Mouse (Mus musculus) midbrain, embryonic 14.5 days (tissue): Measurements from ENCODE around the gene Cemip2. TPM values are rescaled to one million over a fixed set of nuclear protein-coding genes. Genes with fewer than 3 reads are reported as not detected.
A peak's percentile ranks its signal among the peaks of the same experiment; 100 is the strongest.

Source experiments
- ATAC-seq: fragments of 200-750 bp; cut with Nextera tagmentation; 2 replicates; pipeline ENCODE4 v1.8.0; 2017; ENCODE audit warnings: moderate number of reproducible peaks, moderate library complexity; ENCODE audit not compliant: low FRiP score, low TSS enrichment
- DNase-seq: peaks from one replicate; pipeline ENCODE4 v3.0.0-alpha.2; 2015
- H3K27ac ChIP-seq: fragments of 300-500 bp; sonication (generic); replicated peaks from 2 replicates; pipeline ENCODE4 v1.5.1; 2014; ENCODE audit warnings: mild to moderate bottlenecking, low read depth, low read length, moderate library complexity
- H3K27me3 ChIP-seq: fragments of 300-500 bp; sonication (generic); 2 replicates; pipeline ENCODE4 v1.6.1; 2014; ENCODE audit warnings: low read length, control low read depth, mixed read lengths; ENCODE audit not compliant: control insufficient read depth, insufficient read depth
- H3K36me3 ChIP-seq: fragments of 300-500 bp; sonication (generic); 2 replicates; pipeline ENCODE4 v1.6.1; 2014; ENCODE audit warnings: low read length, control low read depth; ENCODE audit not compliant: control insufficient read depth, insufficient read depth
- H3K4me1 ChIP-seq: fragments of 300-500 bp; sonication (generic); 2 replicates; pipeline ENCODE4 v1.6.1; 2014; ENCODE audit warnings: mild to moderate bottlenecking, antibody characterized with exemption, low read length, control low read depth; ENCODE audit not compliant: control insufficient read depth, insufficient read depth
- H3K4me2 ChIP-seq: fragments of 300-500 bp; sonication (generic); 2 replicates; pipeline ENCODE4 v1.6.1; 2014; ENCODE audit warnings: mild to moderate bottlenecking, low read length, moderate library complexity
- H3K4me3 ChIP-seq: fragments of 300-500 bp; sonication (generic); replicated peaks from 2 replicates; pipeline ENCODE4 v1.5.1; 2014; ENCODE audit warnings: low read depth, low read length
- H3K9ac ChIP-seq: fragments of 300-500 bp; sonication (generic); replicated peaks from 2 replicates; pipeline ENCODE4 v1.6.1; 2014; ENCODE audit warnings: mild to moderate bottlenecking, low read length, moderate library complexity
- H3K9me3 ChIP-seq: fragments of 300-500 bp; sonication (generic); 2 replicates; pipeline ENCODE4 v1.6.1; 2016; ENCODE audit warnings: low read length, control low read depth, mixed read lengths; ENCODE audit not compliant: control insufficient read depth
- WGBS: fragments of 180-500 bp; shearing (Covaris S2); extraction: QIAGEN DNeasy Blood & Tissue Kit; methylation state at CpG from one replicate; pipeline ENCODE4 v1.1.7; 2014; 5-methylcytosine and 5-hydroxymethylcytosine counted together
- polyA plus RNA-seq: library from polyadenylated mRNA; unstranded; fragments of >200 nt; fragmentation: Nextera tagmentation; extraction: Ambion mirVana; gene quantifications from 2 replicates; pipeline ENCODE4 v1.2.1, GENCODE M21; 2014

The Cemip2 gene
- polyA plus RNA-seq, 1 experiment from 2014 or later: 53.9 TPM

DNA sequence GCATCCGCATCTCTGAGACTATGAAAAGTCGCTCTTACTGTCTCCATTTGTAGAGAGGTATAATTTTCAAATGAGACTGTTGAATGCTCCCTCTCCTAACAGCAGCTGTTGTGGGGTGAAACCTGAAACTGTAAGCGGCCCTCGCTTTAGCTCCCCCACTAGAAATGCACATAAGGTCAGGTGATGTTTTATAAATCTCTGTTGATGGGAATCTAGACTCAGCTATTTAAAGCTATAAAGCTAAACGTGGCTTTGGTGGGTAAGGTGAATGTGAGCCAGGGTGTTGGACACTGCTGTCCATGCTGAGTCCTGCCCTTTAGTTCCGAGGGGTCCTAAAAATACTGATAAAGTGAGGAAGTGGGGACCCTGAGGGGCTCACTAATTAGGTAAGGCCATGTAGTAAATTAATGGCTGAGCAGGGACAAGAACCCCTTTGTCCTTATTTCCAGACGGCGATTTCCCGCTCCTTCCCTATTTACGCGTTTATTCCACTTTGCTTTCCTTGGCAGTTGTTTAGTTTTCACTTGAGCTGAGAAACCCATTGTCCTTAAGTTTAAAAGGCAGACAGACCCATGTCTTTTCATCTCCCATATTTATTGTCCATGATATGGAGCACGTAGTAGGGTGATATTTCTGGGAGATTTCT is 3.8 kb downstream of the Cemip2 start:
- Histone ChIP-seq H3K27ac (peak overlapping the region; percentile 95), H3K9me3 (no peaks in the 10 kb centered on the region), H3K27me3 (no peaks in the 10 kb centered on the region), H3K36me3 (no peaks in the 10 kb centered on the region), H3K4me3 (peak overlapping the region; percentile 94), H3K4me1 (peaks cover 68% of the 10 kb centered on the region), H3K9ac (peak overlapping the region; percentile 95), H3K4me2 (peak overlapping the region; percentile 93)
- ATAC-seq (no peak), DNase-seq (no peak)
- 35% methylated on average over 12 of the region's 12 CpGs for WGBS

DNA sequence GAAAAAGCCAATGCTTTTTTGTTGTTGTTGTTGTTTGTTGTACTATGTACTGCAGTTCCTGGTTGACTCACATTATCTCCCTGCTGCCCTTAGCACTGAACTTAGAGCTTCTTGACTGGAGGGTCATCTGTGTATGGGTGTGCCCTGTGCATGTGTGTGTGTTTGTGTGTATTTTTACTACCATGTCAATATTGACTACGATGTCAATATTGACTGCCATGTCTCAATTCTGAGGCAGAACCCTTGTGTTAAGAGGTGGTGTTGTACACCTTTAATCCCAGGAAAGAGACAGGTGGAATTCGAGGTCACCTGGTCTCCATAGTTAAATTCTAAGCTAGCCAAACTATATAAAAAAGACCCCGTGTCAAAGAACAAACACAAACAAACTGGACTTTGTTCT is 5.6 kb downstream of the Cemip2 start:
- no peak overlapping the region for H3K9ac ChIP-seq

DNA sequence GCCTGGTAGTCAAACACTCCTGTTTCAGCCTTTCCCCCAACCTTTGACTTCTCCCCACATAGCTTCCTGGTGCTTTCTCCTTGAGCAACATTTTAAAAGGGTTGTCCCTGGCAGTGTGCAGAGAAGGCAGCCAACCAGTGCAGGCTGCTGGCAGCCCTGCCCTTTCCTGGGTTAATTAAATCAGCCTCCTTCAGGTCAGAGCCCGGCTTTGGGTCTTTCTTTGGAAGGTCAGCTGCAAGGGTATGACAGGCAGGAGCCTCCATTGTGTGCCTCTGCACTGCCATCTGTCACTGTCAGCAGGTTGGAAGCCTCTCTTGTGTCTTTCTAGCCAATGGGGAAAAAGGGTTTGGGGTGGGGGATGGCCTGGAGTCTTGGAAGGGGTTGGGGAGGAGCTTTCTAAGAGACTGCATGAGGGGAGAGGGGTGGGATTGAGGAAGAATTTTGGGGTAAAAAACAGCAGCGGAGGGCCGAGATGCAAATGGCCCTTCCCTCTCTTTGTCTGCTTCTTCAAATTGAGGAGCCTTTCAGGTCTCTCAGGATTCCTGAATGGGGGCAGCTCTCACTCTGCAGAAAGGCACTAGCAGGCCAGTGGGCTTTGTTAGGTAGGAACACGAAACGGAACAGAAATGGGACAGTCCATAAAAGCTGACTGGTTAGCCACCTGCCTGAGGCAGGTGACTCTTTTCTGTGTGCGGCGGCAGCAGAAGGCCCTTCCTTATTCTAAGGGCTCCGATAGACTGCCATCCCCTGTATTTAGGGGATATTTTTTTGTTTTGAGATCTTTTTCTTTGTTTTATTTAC is 6.4 kb downstream of the Cemip2 start:
- Histone ChIP-seq H3K27me3 (no peaks in the 10 kb centered on the region), H3K9me3 (no peaks in the 10 kb centered on the region), H3K4me3 (peak overlapping the region; percentile 11), H3K36me3 (no peaks in the 10 kb centered on the region), H3K4me1 (peaks cover 88% of the 10 kb centered on the region), H3K4me2 (peak overlapping the region; percentile 56), H3K9ac (peak overlapping the region; percentile 59), H3K27ac (peak overlapping the region; percentile 98)
- ATAC-seq (peak; percentile 83), DNase-seq (peak; percentile 79)
- WGBS: 5% methylated on average over 8 of the region's 8 CpGs

More for the DNA sequence above, 5.6 kb downstream of the Cemip2 start:
- peaks cover 85% of the 10 kb centered on the region for H3K4me1 ChIP-seq
- no peaks in the 10 kb centered on the region for H3K36me3 ChIP-seq
- H3K4me3 ChIP-seq: no peak overlapping the region
- no peaks in the 10 kb centered on the region for H3K27me3 ChIP-seq
- H3K4me2 ChIP-seq: peak overlapping the region; percentile 56
- no peaks in the 10 kb centered on the region for H3K9me3 ChIP-seq
- peak overlapping the region; percentile 98 for H3K27ac ChIP-seq
- WGBS: 66% methylated on average over 3 of the region's 3 CpGs
- ATAC-seq (no peak), DNase-seq (no peak)

GRCm38 (mm10) chr19:21785132-21785528 is 7.0 kb downstream of the Cemip2 start:
- Histone ChIP-seq H3K4me1 (peaks cover 88% of the 10 kb centered on the region), H3K4me3 (peak overlapping the region; percentile 11), H3K4me2 (peak overlapping the region; percentile 56), H3K36me3 (no peaks in the 10 kb centered on the region), H3K27me3 (no peaks in the 10 kb centered on the region), H3K9ac (peak overlapping the region; percentile 59), H3K9me3 (no peaks in the 10 kb centered on the region), H3K27ac (peak overlapping the region; percentile 98)
- peak; percentile 64 for DNase-seq
- ATAC-seq: peak; percentile 31
- 1% methylated on average over 3 of the region's 3 CpGs for WGBS

- Histone ChIP-seq H3K4me2 (0 out of 2 replicates have a peak overlapping the region, but pooled peaks have one; percentile 33), H3K9me3 (no peaks in the 10 kb centered on the region), H3K27me3 (no peaks in the 10 kb centered on the region), H3K4me1 (peaks cover 84% of the 10 kb centered on the region), H3K9ac (no peak overlapping the region), H3K36me3 (no peaks in the 10 kb centered on the region), H3K4me3 (no peak overlapping the region), H3K27ac (peak overlapping the region; percentile 67)
- DNase-seq: no peak
- no peak for ATAC-seq
- WGBS: 46% methylated on average over 6 of the region's 6 CpGs
These were observed 8.9 kb downstream of the Cemip2 start for GRCm38 (mm10) chr19:21787004-21787480.

DNA sequence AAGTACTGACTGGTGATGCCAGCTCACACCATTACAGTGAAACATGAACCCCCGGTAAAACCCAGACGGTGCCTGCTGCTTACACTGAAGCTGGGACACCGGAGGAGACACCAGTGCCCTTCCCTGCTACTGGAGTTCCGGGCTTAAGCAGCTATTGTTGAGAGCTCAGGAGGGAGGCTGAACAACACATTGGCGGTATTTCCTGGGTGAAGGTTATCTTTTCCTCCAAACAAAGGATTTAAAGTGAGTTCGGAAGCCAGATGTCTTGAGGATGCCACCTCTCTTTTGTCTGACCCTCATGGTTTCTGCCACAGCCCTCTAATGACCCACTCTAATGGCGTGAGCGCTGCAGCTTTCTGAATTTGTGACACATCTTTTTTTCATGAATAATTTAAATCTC is 10.9 kb downstream of the Cemip2 start:
- ATAC-seq (no peak; the same call in 1 of the 2 replicates), DNase-seq (peak; percentile 64)
- 4% methylated on average over 8 of the region's 8 CpGs for WGBS
- H3K36me3 ChIP-seq: peaks cover 15% of the 10 kb centered on the region
- peak overlapping the region; percentile 39 for H3K9ac ChIP-seq
- H3K4me1 ChIP-seq: peaks cover 65% of the 10 kb centered on the region
- H3K4me3 ChIP-seq: peak overlapping the region; percentile 21
- H3K4me2 ChIP-seq: peak overlapping the region; percentile 47
- peak overlapping the region; percentile 94 for H3K27ac ChIP-seq
- H3K9me3 ChIP-seq: no peaks in the 10 kb centered on the region
- H3K27me3 ChIP-seq: no peaks in the 10 kb centered on the region

- H3K4me3 ChIP-seq: no peak overlapping the region
- DNase-seq (peak; percentile 71), ATAC-seq (peak; percentile 76)
- H3K27ac ChIP-seq: peak overlapping the region; percentile 94
- H3K4me2 ChIP-seq: peak overlapping the region; percentile 47
- H3K9ac ChIP-seq: peak overlapping the region; percentile 39; the same call in 1 of the 2 replicates
- no peaks in the 10 kb centered on the region for H3K27me3 ChIP-seq
- WGBS: 3% methylated on average over 6 of the region's 6 CpGs
- peaks cover 20% of the 10 kb centered on the region for H3K36me3 ChIP-seq
- no peaks in the 10 kb centered on the region for H3K9me3 ChIP-seq
- H3K4me1 ChIP-seq: peaks cover 60% of the 10 kb centered on the region
These were observed 11.5 kb downstream of the Cemip2 start for GRCm38 (mm10) chr19:21789676-21790075.

DNA sequence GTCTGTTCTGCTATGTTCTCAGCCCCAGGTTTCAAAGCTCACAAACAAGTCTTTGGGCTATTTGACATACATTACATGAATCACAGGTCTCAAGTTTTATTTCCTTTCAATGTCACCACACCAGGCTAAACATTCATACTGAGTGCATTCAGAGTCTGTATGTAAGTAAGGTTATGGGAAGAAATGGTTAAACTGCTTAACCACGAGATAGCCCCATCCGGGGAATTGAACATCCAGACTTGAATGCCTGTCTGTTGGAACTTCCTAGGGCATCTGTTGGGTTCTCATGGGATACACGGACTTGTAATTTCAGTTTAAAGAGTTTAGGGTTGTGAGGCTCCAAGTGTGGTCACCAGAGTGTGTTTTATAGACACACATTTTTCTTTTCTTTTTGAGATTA is 13.2 kb downstream of the Cemip2 start:
- Histone ChIP-seq H3K27me3 (no peaks in the 10 kb centered on the region), H3K9me3 (no peaks in the 10 kb centered on the region), H3K36me3 (peaks cover 33% of the 10 kb centered on the region), H3K9ac (no peak overlapping the region), H3K4me1 (peaks cover 45% of the 10 kb centered on the region), H3K27ac (no peak overlapping the region), H3K4me3 (no peak overlapping the region), H3K4me2 (no peak overlapping the region)
- no peak for ATAC-seq
- WGBS: 64% methylated on average over 3 of the region's 3 CpGs
- DNase-seq: no peak
